Mouse (Mus musculus): ENCODE measurements around the gene Flt1.

DNA sequence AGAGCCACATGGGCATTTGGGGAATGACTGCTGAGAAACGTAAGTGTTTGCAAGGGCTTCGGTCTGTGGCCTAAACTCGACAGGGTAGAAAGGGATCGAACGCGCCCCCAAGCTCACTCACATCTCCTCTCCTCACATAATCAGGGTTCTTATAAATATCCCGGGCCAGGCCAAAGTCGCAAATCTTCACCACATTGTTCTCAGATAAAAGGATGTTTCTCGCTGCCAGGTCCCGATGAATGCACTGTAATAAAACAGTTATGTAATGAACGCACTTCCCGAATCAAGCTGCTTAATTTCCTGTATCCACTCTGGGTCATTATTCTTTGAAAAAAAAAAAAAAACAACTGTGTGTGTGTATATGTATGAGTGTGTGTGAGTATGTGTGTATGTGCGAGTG is 145.6 kb downstream of the Flt1 start:
- no peak for TF ChIP-seq CTCF (IDR thresholded peaks at IDR 0.05; ENCODE audit: low read depth)
- no peak for TF ChIP-seq EP300 (IDR thresholded peaks at IDR 0.05; ENCODE audit: low read depth)

Data from liver, embryonic 14.5 days (tissue).